ENCODE assay signal across 8 mouse cellular contexts in genomic region chr10:107361546-107361945, GRCm38 (mm10).
DNase-seq lines count a peak whose midpoint lies in the region.
"Had no signal": no experiment of that assay in that cellular context is flagged by ENCODE, and none has a peak within 500 bp of the region (broad histone marks: within the 10 kb centered on the region; RNA-seq: fewer than 3 reads in every experiment).

No protein-coding gene starts in this region.

- DNase-seq in lung, postnatal 10 days, result peak; percentile 6
- no peak for DNase-seq in lung, postnatal 14 days
- DNase-seq in cerebellum, adult 9-11 months, result peak; percentile 96
- peak; percentile 47 to 49 for DNase-seq in heart, adult 9 months (ENCODE audit: low spot score in 2 of 2)
- DNase-seq in retina, embryonic 14.5 days (ENCODE audit: low spot score), result peak; percentile 79
- no peak for DNase-seq in urinary bladder, postnatal 10 days (ENCODE audit: low spot score)
- DNase-seq in yolk sac, embryonic 10.5 days (ENCODE audit: low spot score), result no peak
- DNase-seq: thymus, postnatal 36 days had no signal

Comparison
In these comparisons a context has a peak if more than half of its experiments do, and no peak if none do; other contexts are left out.
1. DNase-seq: peak in lung, postnatal 10 days (single experiment), cerebellum, adult 9-11 months (single experiment), heart, adult 9 months (2 of 2) and retina, embryonic 14.5 days (single experiment); none in lung, postnatal 14 days (single experiment), urinary bladder, postnatal 10 days (single experiment) and yolk sac, embryonic 10.5 days (single experiment).